Mouse (Mus musculus): ENCODE measurements around the gene Trpm3.

DNA sequence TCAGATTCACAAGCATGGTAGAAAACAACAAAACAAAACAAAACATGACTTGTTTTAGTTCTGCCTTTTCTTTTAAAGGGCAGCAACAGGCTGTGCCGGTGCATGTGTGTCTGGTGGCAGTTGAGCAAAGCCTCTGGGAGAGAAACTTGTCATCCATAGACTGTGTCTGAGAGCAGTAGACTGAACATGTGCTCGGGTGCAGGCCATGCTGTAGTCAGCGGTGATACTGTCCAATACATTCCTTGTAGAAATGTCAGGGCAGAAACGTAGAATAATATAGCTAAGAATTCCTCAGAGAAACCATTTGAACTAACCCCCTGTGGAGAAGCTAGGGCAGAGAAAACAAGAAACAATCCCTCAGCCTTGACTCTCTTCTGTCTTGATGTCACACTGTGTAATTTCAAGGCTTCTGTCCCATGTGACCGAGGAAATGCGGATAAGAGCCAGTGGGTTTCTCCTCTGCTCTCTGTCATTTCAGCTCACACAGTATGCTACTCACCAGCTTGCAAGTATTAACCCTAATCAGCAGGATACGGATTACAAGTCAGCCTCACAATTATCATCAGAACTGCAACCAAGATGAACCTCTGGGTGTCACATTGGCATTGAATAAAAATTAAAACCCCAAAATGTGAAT, 33.9 kb upstream of the Trpm3 start:
- TF ChIP-seq CTCF (IDR thresholded peaks at IDR 0.05; ENCODE audit: insufficient read depth, low read length) = no peak
- TF ChIP-seq POLR2A (IDR thresholded peaks at IDR 0.05; ENCODE audit: borderline replicate concordance, extremely low read depth, low read depth, low read length) = no peak

Data from lung, adult 2 months (tissue).